Mouse (Mus musculus): ENCODE data around the gene Cdk4. TPM values are rescaled to one million over a fixed set of nuclear protein-coding genes. Genes with fewer than 3 reads are reported as not detected.

Cdk4 gene
- polyA plus RNA-seq (2014; fragmentation: Nextera tagmentation; extraction: Ambion mirVana), result 1,072 and 1,231 TPM in 2 replicates

DNA sequence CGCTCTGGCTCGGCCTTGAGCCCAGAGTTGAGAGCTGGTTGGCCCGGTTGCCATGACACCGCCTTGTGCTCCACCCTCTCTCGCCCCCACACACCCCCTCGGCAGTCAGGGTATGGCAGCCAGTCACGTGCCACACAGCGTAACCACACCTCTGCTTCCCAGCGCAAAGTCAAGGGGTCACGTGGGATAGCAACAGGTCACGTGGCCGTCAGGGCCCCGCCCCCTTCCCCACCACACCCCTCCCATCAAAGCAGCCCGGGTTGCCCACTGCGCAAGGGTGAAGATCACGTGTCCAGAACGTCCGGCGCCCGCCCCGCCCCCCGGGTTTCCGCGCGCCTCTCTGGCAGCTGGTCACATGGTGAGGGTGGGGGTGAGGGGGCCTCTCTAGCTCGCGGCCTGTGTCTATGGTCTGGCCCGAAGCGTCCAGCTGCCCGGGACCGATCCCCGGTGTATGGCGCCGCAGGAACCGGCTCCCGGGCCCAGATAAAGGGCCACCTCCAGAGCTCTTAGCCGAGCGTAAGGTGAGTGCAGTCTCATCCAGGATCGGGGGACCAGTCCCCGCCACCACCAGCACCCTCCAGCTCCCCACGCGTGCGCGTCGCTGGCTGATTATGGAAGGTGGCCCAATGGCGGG lies at the start of gene Cdk4:
Gene Cdk4 (plus strand): TSS at position 296 of the 634 bp plus-strand sequence.
- peaks cover 37% of the 10 kb centered on the region for H3K36me3 ChIP-seq (ENCODE audit: control insufficient read depth, insufficient read depth, low read length)
- H3K27me3 ChIP-seq (ENCODE audit: control insufficient read depth, insufficient read depth, low read length), result no peaks in the 10 kb centered on the region
- H3K4me1 ChIP-seq (ENCODE audit: control insufficient read depth, insufficient read depth, low read length), result peaks cover 27% of the 10 kb centered on the region; the same call in 1 of the 2 replicates
- peak within 1 kb of the TSS; percentile 93 for H3K27ac ChIP-seq (replicated peaks; ENCODE audit: low read depth, low read length)
- peak within 1 kb of the TSS; percentile 95 for H3K9ac ChIP-seq (replicated peaks; ENCODE audit: low read length)
- H3K4me2 ChIP-seq (ENCODE audit: low read length), result peak within 1 kb of the TSS; percentile 82
- no peaks in the 10 kb centered on the region for H3K9me3 ChIP-seq (ENCODE audit: control insufficient read depth, low read length)
- ATAC-seq (ENCODE audit: low FRiP score, low TSS enrichment) (peak; percentile 91), DNase-seq (peak; percentile 99)
- WGBS, result under 1% methylated on average over 46 of the region's 46 CpGs
- H3K4me3 ChIP-seq (replicated peaks; ENCODE audit: low read depth, low read length), result peak within 1 kb of the TSS; percentile 78

DNA sequence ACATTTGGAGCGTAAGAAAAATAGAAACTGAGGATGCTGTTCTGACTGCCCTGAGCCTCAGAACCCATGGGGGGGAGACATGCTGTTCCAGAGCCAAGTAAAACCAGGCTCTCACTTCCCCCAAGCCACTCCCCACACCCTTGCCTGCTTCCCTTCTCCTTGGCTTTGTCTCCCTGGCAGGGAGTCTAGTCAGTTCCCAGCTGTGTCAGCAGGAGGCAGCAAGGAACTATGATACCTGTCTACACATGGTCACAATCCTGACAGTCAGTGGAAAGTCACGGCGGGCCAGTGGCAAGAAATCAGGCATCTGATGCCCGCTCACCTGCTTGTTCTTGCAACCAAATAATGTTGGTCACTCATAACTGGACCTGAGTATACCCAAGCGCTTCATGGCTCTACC lies 46.8 kb upstream of the Cdk4 start:
- H3K9ac ChIP-seq (replicated peaks; ENCODE audit: low read length), result no peak overlapping the region
- H3K36me3 ChIP-seq (ENCODE audit: control insufficient read depth, insufficient read depth, low read length), result no peaks in the 10 kb centered on the region
- H3K27me3 ChIP-seq (ENCODE audit: control insufficient read depth, insufficient read depth, low read length), result no peaks in the 10 kb centered on the region
- H3K4me3 ChIP-seq (replicated peaks; ENCODE audit: low read depth, low read length), result no peak overlapping the region
- no peaks in the 10 kb centered on the region for H3K9me3 ChIP-seq (ENCODE audit: control insufficient read depth, low read length)
- WGBS, result 67% methylated on average over 5 of the region's 5 CpGs
- DNase-seq (no peak), ATAC-seq (ENCODE audit: low FRiP score, low TSS enrichment) (no peak)
- H3K27ac ChIP-seq (replicated peaks; ENCODE audit: low read depth, low read length), result no peak overlapping the region
- H3K4me2 ChIP-seq (ENCODE audit: low read length), result no peak overlapping the region
- no peaks in the 10 kb centered on the region for H3K4me1 ChIP-seq (ENCODE audit: control insufficient read depth, insufficient read depth, low read length)

DNA sequence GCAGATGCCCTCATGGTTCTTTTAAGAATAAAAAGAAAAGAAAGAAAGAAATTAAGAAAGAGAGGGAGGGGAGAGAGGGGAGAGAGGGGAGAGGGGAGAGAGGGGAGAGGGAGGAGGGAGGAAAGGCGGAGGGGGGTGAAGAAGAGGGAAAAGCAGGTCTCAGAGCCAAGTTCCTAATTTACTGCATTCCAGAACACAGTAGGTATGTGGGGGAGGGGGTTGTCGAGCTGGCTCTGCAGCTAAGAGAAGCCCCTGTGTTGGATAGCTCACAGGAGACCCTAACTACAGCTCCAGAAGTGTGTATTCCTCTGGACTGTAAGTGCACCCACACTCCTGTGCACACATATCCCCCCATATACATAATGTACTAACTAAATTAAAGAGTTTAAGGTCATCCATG lies 46.3 kb upstream of the Cdk4 start:
- Histone ChIP-seq H3K4me2 (ENCODE audit: low read length) (no peak overlapping the region), H3K9me3 (ENCODE audit: control insufficient read depth, low read length) (no peaks in the 10 kb centered on the region), H3K36me3 (ENCODE audit: control insufficient read depth, insufficient read depth, low read length) (peaks cover 4% of the 10 kb centered on the region), H3K27me3 (ENCODE audit: control insufficient read depth, insufficient read depth, low read length) (no peaks in the 10 kb centered on the region), H3K4me1 (ENCODE audit: control insufficient read depth, insufficient read depth, low read length) (no peaks in the 10 kb centered on the region), H3K27ac (replicated peaks; ENCODE audit: low read depth, low read length) (no peak overlapping the region), H3K9ac (replicated peaks; ENCODE audit: low read length) (no peak overlapping the region), H3K4me3 (replicated peaks; ENCODE audit: low read depth, low read length) (no peak overlapping the region)
- WGBS, result 36% methylated on average over 2 of the region's 2 CpGs
- ATAC-seq (ENCODE audit: low FRiP score, low TSS enrichment), result no peak
- no peak for DNase-seq

DNA sequence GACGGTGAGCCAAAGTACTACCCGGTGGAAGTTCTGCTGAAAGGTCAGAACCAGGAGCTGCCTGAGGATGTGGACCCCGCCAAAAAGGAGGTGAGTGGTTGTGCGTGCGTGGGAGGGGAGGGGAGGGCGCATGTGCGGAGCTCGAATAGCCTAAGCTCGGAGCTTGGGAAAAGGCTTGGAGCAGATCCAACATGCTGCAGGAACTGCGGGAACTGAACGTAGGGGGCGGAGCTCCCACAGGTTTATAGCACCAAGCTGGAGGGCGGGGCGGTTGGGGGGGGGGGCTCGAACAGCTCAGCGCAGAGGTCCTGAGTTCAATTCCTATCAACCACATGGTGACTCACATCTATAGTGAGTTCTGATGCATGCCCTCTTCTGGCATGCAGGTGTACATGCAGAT lies 44.9 kb upstream of the Cdk4 start:
- Histone ChIP-seq H3K27me3 (ENCODE audit: control insufficient read depth, insufficient read depth, low read length) (no peaks in the 10 kb centered on the region), H3K4me1 (ENCODE audit: control insufficient read depth, insufficient read depth, low read length) (no peaks in the 10 kb centered on the region), H3K9ac (replicated peaks; ENCODE audit: low read length) (no peak overlapping the region), H3K4me3 (replicated peaks; ENCODE audit: low read depth, low read length) (no peak overlapping the region), H3K27ac (replicated peaks; ENCODE audit: low read depth, low read length) (no peak overlapping the region), H3K9me3 (ENCODE audit: control insufficient read depth, low read length) (no peaks in the 10 kb centered on the region), H3K36me3 (ENCODE audit: control insufficient read depth, insufficient read depth, low read length) (peaks cover 16% of the 10 kb centered on the region), H3K4me2 (ENCODE audit: low read length) (no peak overlapping the region)
- ATAC-seq (ENCODE audit: low FRiP score, low TSS enrichment), result no peak
- DNase-seq, result no peak
- 85% methylated on average over 16 of the region's 16 CpGs for WGBS

DNA sequence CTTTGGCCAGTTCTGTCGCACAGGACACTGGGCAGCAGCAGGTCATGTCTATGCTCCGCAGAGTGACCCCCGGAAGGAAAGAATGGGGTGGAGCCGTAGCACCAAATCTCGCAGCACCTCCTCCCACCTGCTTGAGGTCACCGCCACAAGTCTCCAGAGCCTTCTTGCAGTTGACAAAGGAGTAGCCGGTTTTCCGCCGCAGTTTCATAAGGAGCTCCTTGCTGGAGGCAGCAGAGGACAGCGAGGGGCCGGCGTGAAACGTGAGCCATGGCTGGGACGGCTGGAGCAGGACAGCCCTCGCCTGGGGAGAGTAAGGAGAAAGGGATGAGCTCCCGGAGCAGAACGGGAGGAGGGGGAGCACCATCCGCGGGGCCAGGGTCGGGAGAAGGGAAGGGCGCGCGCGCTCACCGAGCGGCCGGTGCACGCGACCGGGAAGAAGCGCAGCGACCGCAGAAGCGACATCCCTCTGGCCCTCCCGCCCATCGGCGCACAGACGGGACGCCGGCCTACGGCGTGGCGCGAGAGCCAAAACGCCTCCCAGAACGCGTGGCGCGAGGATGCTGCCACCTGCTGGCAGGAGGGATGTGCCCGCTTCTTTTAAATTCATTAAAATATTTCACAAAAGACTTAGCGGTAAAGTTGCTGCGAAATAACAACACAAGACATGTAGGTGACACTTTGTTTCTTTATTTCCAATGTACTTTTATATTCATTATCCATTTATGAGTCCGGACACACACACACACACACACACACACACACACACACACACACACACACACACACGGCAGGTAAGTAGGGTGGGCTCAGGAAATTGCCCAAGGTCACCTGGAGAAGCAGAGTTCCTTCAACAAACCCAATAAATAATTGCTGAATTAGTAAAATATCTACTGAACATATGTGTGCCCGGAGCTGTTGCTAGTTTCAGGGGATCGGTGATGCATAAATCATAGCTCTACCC lies 32.7 kb upstream of the Cdk4 start, which contains the start of gene Tsfm:
Gene Tsfm (minus strand): TSS at position 505 of the 961 bp plus-strand sequence.
- H3K4me1 ChIP-seq (ENCODE audit: control insufficient read depth, insufficient read depth, low read length), result no peaks in the 10 kb centered on the region
- DNase-seq, result peak; percentile 98
- ATAC-seq (ENCODE audit: low FRiP score, low TSS enrichment), result peak; percentile 90
- peaks cover 36% of the 10 kb centered on the region for H3K36me3 ChIP-seq (ENCODE audit: control insufficient read depth, insufficient read depth, low read length)
- H3K27ac ChIP-seq (replicated peaks; ENCODE audit: low read depth, low read length), result peak within 1 kb of the TSS; percentile 80
- 5% methylated on average over 56 of the region's 56 CpGs for WGBS
- H3K9me3 ChIP-seq (ENCODE audit: control insufficient read depth, low read length), result no peaks in the 10 kb centered on the region
- H3K4me2 ChIP-seq (ENCODE audit: low read length), result peak within 1 kb of the TSS; percentile 90
- H3K4me3 ChIP-seq (replicated peaks; ENCODE audit: low read depth, low read length), result peak within 1 kb of the TSS; percentile 88
- H3K9ac ChIP-seq (replicated peaks; ENCODE audit: low read length), result peak within 1 kb of the TSS; percentile 83
- no peaks in the 10 kb centered on the region for H3K27me3 ChIP-seq (ENCODE audit: control insufficient read depth, insufficient read depth, low read length)

DNA sequence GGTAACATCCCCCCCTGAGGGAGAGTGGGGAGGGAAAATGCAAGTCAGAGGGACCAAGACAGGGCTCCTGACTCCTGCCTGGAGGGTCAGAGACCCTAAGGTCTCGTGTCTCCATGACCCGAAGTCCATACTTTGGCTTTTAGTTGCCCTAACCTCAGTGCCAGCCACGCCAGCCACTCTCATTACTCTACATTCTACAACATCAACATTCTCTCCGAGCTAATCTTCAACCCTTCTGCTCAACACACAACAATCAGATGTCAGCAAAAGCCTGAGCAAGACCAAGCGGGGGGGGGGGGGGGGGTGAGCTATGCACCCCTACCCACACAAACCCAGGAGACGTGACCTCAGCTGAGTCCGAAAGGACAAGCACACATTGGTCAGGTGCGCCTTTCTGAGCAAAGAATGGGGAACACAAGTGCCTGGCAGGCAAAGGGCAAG lies 30.0 kb upstream of the Cdk4 start:
- Histone ChIP-seq H3K4me2 (ENCODE audit: low read length) (no peak overlapping the region), H3K4me1 (ENCODE audit: control insufficient read depth, insufficient read depth, low read length) (no peaks in the 10 kb centered on the region), H3K4me3 (replicated peaks; ENCODE audit: low read depth, low read length) (no peak overlapping the region), H3K9me3 (ENCODE audit: control insufficient read depth, low read length) (no peaks in the 10 kb centered on the region), H3K36me3 (ENCODE audit: control insufficient read depth, insufficient read depth, low read length) (peaks cover 9% of the 10 kb centered on the region), H3K27ac (replicated peaks; ENCODE audit: low read depth, low read length) (no peak overlapping the region), H3K27me3 (ENCODE audit: control insufficient read depth, insufficient read depth, low read length) (no peaks in the 10 kb centered on the region), H3K9ac (replicated peaks; ENCODE audit: low read length) (no peak overlapping the region)
- DNase-seq (no peak), ATAC-seq (ENCODE audit: low FRiP score, low TSS enrichment) (no peak)
- 87% methylated on average over 8 of the region's 8 CpGs for WGBS

DNA sequence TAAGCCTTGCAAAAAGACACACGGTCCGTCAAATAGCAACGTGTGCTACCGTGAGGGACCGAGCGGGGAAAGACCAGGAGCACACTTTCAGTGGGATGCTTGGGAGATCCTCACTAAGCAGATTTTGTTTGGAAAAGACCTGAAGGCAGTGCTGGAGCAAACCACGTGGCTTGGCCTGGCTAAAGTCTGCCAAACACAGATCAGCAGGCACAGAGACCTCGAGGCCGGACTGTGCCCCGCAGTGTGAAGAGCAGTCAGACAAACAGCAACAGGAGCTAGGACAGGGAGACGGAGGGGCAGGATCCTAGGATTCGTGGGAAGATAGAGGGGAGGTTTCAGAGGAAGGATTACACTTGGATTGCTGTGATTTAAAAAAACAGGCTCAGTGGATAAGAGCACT lies 27.1 kb upstream of the Cdk4 start:
- Histone ChIP-seq H3K9me3 (ENCODE audit: control insufficient read depth, low read length) (no peaks in the 10 kb centered on the region), H3K4me2 (ENCODE audit: low read length) (no peak overlapping the region), H3K4me3 (replicated peaks; ENCODE audit: low read depth, low read length) (no peak overlapping the region), H3K27me3 (ENCODE audit: control insufficient read depth, insufficient read depth, low read length) (no peaks in the 10 kb centered on the region; the same call in 1 of the 2 replicates), H3K36me3 (ENCODE audit: control insufficient read depth, insufficient read depth, low read length) (no peaks in the 10 kb centered on the region), H3K27ac (replicated peaks; ENCODE audit: low read depth, low read length) (no peak overlapping the region), H3K4me1 (ENCODE audit: control insufficient read depth, insufficient read depth, low read length) (0 out of 2 replicates have a peak, but pooled peaks cover 3% of the 10 kb centered on the region), H3K9ac (replicated peaks; ENCODE audit: low read length) (no peak overlapping the region)
- DNase-seq, result no peak
- WGBS, result 85% methylated on average over 12 of the region's 12 CpGs
- no peak for ATAC-seq (ENCODE audit: low FRiP score, low TSS enrichment)

DNA sequence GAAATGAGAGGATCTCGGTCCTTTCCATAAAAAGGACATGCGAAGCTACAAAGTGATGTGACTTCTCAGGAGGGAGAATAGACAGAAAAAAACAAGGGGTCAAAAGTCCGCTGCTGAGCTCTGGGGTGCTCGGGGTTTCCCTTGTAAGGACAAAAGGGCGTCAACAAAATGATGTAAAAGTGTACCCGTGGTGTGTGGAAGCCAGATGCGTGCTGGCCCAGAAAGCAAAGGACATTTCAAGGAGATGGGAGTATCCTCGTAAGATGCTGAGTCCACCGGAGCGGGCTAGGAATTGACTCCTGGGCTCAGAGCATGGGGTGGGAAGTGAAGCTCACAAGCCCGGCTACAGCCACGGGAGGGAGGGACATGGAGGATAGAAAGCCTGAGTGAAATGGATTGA lies 25.7 kb upstream of the Cdk4 start:
- DNase-seq, result no peak

More for the DNA sequence above, 25.7 kb upstream of the Cdk4 start:
- no peaks in the 10 kb centered on the region for H3K36me3 ChIP-seq (ENCODE audit: control insufficient read depth, insufficient read depth, low read length)
- no peak overlapping the region for H3K9ac ChIP-seq (replicated peaks; ENCODE audit: low read length)
- 72% methylated on average over 12 of the region's 12 CpGs for WGBS
- H3K4me2 ChIP-seq (ENCODE audit: low read length), result no peak overlapping the region
- H3K4me1 ChIP-seq (ENCODE audit: control insufficient read depth, insufficient read depth, low read length), result peaks cover 3% of the 10 kb centered on the region; the same call in 1 of the 2 replicates
- H3K27ac ChIP-seq (replicated peaks; ENCODE audit: low read depth, low read length), result no peak overlapping the region
- H3K9me3 ChIP-seq (ENCODE audit: control insufficient read depth, low read length), result no peaks in the 10 kb centered on the region
- no peak for ATAC-seq (ENCODE audit: low FRiP score, low TSS enrichment)
- no peaks in the 10 kb centered on the region; the same call in 1 of the 2 replicates for H3K27me3 ChIP-seq (ENCODE audit: control insufficient read depth, insufficient read depth, low read length)
- no peak overlapping the region for H3K4me3 ChIP-seq (replicated peaks; ENCODE audit: low read depth, low read length)
